Mouse (Mus musculus) forebrain, embryonic 10.5 days (tissue): ENCODE measurements around the gene Gpr4. TPM values are rescaled to one million over a fixed set of nuclear protein-coding genes. Genes with fewer than 3 reads are reported as not detected.

ENCODE experiments used
- DNase-seq: peaks from one replicate; pipeline ENCODE4 v3.0.0-alpha.2; 2017; ENCODE audit warnings: low spot score; ENCODE audit errors: extremely low spot score
- H3K27ac ChIP-seq: fragments of 300-500 bp; sonication (generic); 2 replicates; pipeline ENCODE4 v1.5.1; 2016; ENCODE audit warnings: mild to moderate bottlenecking
- H3K27me3 ChIP-seq: fragments of 300-500 bp; sonication (generic); 2 replicates; pipeline ENCODE4 v1.6.1; 2016; ENCODE audit warnings: mild to moderate bottlenecking; ENCODE audit not compliant: poor library complexity, severe bottlenecking
- H3K36me3 ChIP-seq: fragments of 300-500 bp; sonication (generic); replicated peaks from 2 replicates; pipeline ENCODE4 v1.6.1; 2016; ENCODE audit warnings: mild to moderate bottlenecking, moderate library complexity
- H3K4me1 ChIP-seq: fragments of 300-500 bp; sonication (generic); 2 replicates; pipeline ENCODE4 v1.6.1; 2016
- H3K4me3 ChIP-seq: fragments of 300-500 bp; sonication (generic); 2 replicates; pipeline ENCODE4 v1.5.1; 2016; ENCODE audit warnings: mild to moderate bottlenecking, moderate library complexity
- H3K9me3 ChIP-seq: fragments of 300-500 bp; sonication (generic); 2 replicates; pipeline ENCODE4 v1.6.1; 2016; ENCODE audit warnings: mild to moderate bottlenecking, moderate library complexity
- WGBS: fragments of 180-500 bp; shearing (Covaris S2); methylation state at CpG from one replicate; pipeline ENCODE4 v1.1.7; 2016; 5-methylcytosine and 5-hydroxymethylcytosine counted together
- polyA plus RNA-seq: library from polyadenylated mRNA; unstranded; fragments of >200 nt; fragmentation: Nextera tagmentation; extraction: Ambion mirVana; gene quantifications from 2 replicates; pipeline ENCODE4 v1.2.1, GENCODE M21; 2016

Gpr4 gene
- polyA plus RNA-seq, 1 experiment from 2014 or later, result 1.6 TPM

GRCm38 (mm10) chr7:19202065-19202850, 10.1 kb upstream of the Gpr4 start:
- WGBS, result 62% methylated on average over 15 of the region's 15 CpGs
- Histone ChIP-seq H3K9me3 (no peaks in the 10 kb centered on the region), H3K36me3 (peaks cover 63% of the 10 kb centered on the region), H3K27me3 (no peaks in the 10 kb centered on the region), H3K4me1 (0 out of 2 replicates have a peak, but pooled peaks cover 7% of the 10 kb centered on the region), H3K4me3 (no peak overlapping the region), H3K27ac (no peak overlapping the region)
- no peak for DNase-seq

GRCm38 (mm10) chr7:19208201-19208910, 4.0 kb upstream of the Gpr4 start:
- 80% methylated on average over 13 of the region's 13 CpGs for WGBS
- Histone ChIP-seq H3K9me3 (0 out of 2 replicates have a peak, but pooled peaks cover 4% of the 10 kb centered on the region), H3K27ac (no peak overlapping the region), H3K4me1 (peaks cover 17% of the 10 kb centered on the region), H3K4me3 (no peak overlapping the region), H3K27me3 (peaks cover 15% of the 10 kb centered on the region), H3K36me3 (peaks cover 25% of the 10 kb centered on the region)
- DNase-seq, result no peak

DNA sequence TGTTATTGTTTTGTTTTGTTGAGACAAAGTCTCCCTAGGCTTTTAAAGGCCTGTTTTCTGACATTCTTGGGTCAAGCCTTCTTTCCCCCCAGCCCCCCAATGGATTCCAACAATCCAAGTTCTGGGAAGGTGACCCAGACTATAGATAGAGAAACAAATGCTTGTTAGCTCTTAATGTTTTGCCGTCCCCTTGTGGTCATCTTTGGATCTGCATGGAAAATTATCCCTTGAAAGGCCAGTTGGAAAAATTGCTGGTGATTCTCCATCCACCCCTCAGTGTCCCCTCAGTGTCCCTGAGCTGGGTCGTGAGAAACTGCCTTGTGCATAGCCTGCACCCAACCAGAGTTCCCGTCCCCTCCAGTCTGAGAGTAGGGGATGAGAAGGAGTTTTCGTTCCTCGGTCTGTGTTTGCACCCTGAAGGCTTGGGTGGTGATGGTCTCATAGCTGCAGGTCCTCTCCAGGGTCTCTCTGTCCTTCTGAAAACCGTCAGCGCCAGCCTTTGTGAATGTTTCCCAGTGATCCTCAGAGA, 3.3 kb upstream of the Gpr4 start:
- H3K4me3 ChIP-seq, result no peak overlapping the region
- WGBS, result 52% methylated on average over 7 of the region's 7 CpGs

DNA sequence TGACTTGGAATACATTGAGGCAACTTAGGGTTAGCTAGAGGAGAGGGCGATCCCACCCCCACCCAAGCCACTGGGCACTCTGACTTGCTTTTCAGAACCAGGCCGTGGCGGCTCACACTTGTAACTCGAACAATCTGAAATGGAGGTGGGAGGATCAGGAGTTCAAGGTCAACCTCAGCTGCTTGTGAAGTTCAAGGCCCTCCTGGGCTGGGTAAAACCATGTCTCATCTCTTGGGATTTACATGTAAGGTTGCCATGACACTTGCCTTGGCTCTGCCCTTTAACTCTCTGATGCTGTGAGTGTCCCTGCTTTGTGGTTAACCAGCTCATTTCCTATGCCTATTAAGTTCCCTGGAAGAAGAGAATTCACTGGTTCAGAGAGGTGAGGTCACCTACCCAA, 2.8 kb upstream of the Gpr4 start:
- 83% methylated on average over 4 of the region's 4 CpGs for WGBS
- Histone ChIP-seq H3K27ac (no peak overlapping the region), H3K36me3 (peaks cover 16% of the 10 kb centered on the region), H3K27me3 (peaks cover 27% of the 10 kb centered on the region), H3K4me1 (peaks cover 21% of the 10 kb centered on the region), H3K4me3 (no peak overlapping the region), H3K9me3 (0 out of 2 replicates have a peak, but pooled peaks cover 4% of the 10 kb centered on the region)
- DNase-seq, result no peak

More for the DNA sequence above, 3.3 kb upstream of the Gpr4 start:
- Histone ChIP-seq H3K4me1 (peaks cover 17% of the 10 kb centered on the region), H3K27me3 (peaks cover 22% of the 10 kb centered on the region), H3K36me3 (peaks cover 21% of the 10 kb centered on the region), H3K9me3 (0 out of 2 replicates have a peak, but pooled peaks cover 4% of the 10 kb centered on the region), H3K27ac (no peak overlapping the region)
- DNase-seq, result peak; percentile 25

GRCm38 (mm10) chr7:19210010-19210409, 2.3 kb upstream of the Gpr4 start:
- H3K36me3 ChIP-seq, result peaks cover 11% of the 10 kb centered on the region
- H3K27me3 ChIP-seq, result peaks cover 30% of the 10 kb centered on the region
- no peak for DNase-seq
- no peak overlapping the region for H3K27ac ChIP-seq
- H3K4me3 ChIP-seq, result no peak overlapping the region
- H3K4me1 ChIP-seq, result peaks cover 25% of the 10 kb centered on the region
- 90% methylated on average over 5 of the region's 5 CpGs for WGBS
- H3K9me3 ChIP-seq, result 0 out of 2 replicates have a peak, but pooled peaks cover 4% of the 10 kb centered on the region

- Histone ChIP-seq H3K4me1 (peaks cover 29% of the 10 kb centered on the region), H3K27me3 (peaks cover 30% of the 10 kb centered on the region), H3K9me3 (0 out of 2 replicates have a peak, but pooled peaks cover 4% of the 10 kb centered on the region), H3K4me3 (peak overlapping the region; percentile 58; the same call in 1 of the 2 replicates), H3K36me3 (no peaks in the 10 kb centered on the region; the same call in 1 of the 2 replicates), H3K27ac (no peak overlapping the region)
- 66% methylated on average over 5 of the region's 5 CpGs for WGBS
- DNase-seq, result no peak
Observed at GRCm38 (mm10) chr7:19211041-19211675, 1.2 kb upstream of the Gpr4 start.

- no peak overlapping the region; the same call in 1 of the 2 replicates for H3K4me3 ChIP-seq
Observed at GRCm38 (mm10) chr7:19213385-19213784, 1.0 kb downstream of the Gpr4 start.

DNA sequence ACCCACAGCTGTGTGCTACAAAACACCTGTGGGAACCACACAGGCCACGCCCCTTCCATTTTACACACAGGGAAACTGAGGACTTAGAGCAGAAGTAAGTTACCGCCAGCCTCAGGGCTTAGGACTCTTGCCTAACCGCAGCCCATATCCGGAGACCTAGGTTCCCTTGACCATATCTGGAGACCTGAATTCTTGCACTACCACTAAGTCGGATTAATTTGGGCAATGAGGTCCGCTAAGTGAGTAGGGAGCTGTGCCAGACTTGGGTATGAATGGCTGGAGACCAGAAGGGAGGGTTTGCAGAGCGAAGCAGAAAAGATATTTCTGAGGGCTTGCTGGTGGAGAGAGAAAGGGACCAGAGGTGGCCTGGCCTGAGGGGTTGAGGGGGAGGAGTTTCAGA, 2.0 kb downstream of the Gpr4 start:
- H3K4me3 ChIP-seq, result no peak overlapping the region
- H3K36me3 ChIP-seq, result no peaks in the 10 kb centered on the region
- H3K4me1 ChIP-seq, result peaks cover 41% of the 10 kb centered on the region
- 0 out of 2 replicates have a peak, but pooled peaks cover 4% of the 10 kb centered on the region for H3K9me3 ChIP-seq
- H3K27me3 ChIP-seq, result peaks cover 30% of the 10 kb centered on the region
- DNase-seq, result no peak
- no peak overlapping the region for H3K27ac ChIP-seq
- 74% methylated on average over 7 of the region's 7 CpGs for WGBS

More at GRCm38 (mm10) chr7:19213385-19213784, 1.0 kb downstream of the Gpr4 start:
- 0 out of 2 replicates have a peak, but pooled peaks cover 4% of the 10 kb centered on the region for H3K9me3 ChIP-seq
- no peak overlapping the region for H3K27ac ChIP-seq
- WGBS, result 68% methylated on average over 2 of the region's 2 CpGs
- DNase-seq, result no peak
- H3K27me3 ChIP-seq, result peaks cover 30% of the 10 kb centered on the region
- no peaks in the 10 kb centered on the region for H3K36me3 ChIP-seq
- peaks cover 39% of the 10 kb centered on the region for H3K4me1 ChIP-seq

- H3K36me3 ChIP-seq, result no peaks in the 10 kb centered on the region
- no peak overlapping the region for H3K4me3 ChIP-seq
- H3K4me1 ChIP-seq, result peaks cover 41% of the 10 kb centered on the region
- H3K27me3 ChIP-seq, result peaks cover 30% of the 10 kb centered on the region
- 0 out of 2 replicates have a peak, but pooled peaks cover 3% of the 10 kb centered on the region for H3K9me3 ChIP-seq
- no peak for DNase-seq
- 75% methylated on average over 9 of the region's 9 CpGs for WGBS
- H3K27ac ChIP-seq, result no peak overlapping the region
Observed at GRCm38 (mm10) chr7:19214940-19215339, 2.6 kb downstream of the Gpr4 start.

- no peak overlapping the region for H3K27ac ChIP-seq
- 73% methylated on average over 5 of the region's 5 CpGs for WGBS
- no peak overlapping the region for H3K4me3 ChIP-seq
- H3K9me3 ChIP-seq, result no peaks in the 10 kb centered on the region
- DNase-seq, result no peak
- peaks cover 29% of the 10 kb centered on the region for H3K4me1 ChIP-seq
- H3K36me3 ChIP-seq, result peaks cover 7% of the 10 kb centered on the region; the same call in 1 of the 2 replicates
- H3K27me3 ChIP-seq, result peaks cover 23% of the 10 kb centered on the region
Observed at GRCm38 (mm10) chr7:19217492-19217891, 5.2 kb downstream of the Gpr4 start.

GRCm38 (mm10) chr7:19217944-19218343, 5.6 kb downstream of the Gpr4 start:
- 15% methylated on average over 3 of the region's 3 CpGs for WGBS
- Histone ChIP-seq H3K36me3 (peaks cover 12% of the 10 kb centered on the region; the same call in 1 of the 2 replicates), H3K4me1 (peaks cover 24% of the 10 kb centered on the region), H3K27me3 (peaks cover 19% of the 10 kb centered on the region), H3K27ac (no peak overlapping the region), H3K9me3 (no peaks in the 10 kb centered on the region), H3K4me3 (no peak overlapping the region)
- no peak for DNase-seq

GRCm38 (mm10) chr7:19220061-19220460, 7.7 kb downstream of the Gpr4 start:
- peaks cover 18% of the 10 kb centered on the region for H3K36me3 ChIP-seq
- DNase-seq, result no peak
- peaks cover 16% of the 10 kb centered on the region for H3K4me1 ChIP-seq
- H3K4me3 ChIP-seq, result no peak overlapping the region
- H3K27ac ChIP-seq, result no peak overlapping the region
- no peaks in the 10 kb centered on the region for H3K27me3 ChIP-seq
- H3K9me3 ChIP-seq, result no peaks in the 10 kb centered on the region
- 64% methylated on average over 3 of the region's 3 CpGs for WGBS
